Mouse (Mus musculus): ENCODE measurements around the gene Rad54l2. TPM values are rescaled to one million over a fixed set of nuclear protein-coding genes. Genes with fewer than 3 reads are reported as not detected.
A peak's percentile ranks its signal among the peaks of the same experiment; 100 is the strongest.

Gene Rad54l2
- total RNA-seq, 2 experiments from 2014 or later: 15.7 to 16.6 TPM

- DNase-seq (ENCODE audit: low spot score in 2 of 2): no peak
These were observed 111.3 kb downstream of the Rad54l2 start for GRCm38 (mm10) chr9:106677702-106678101.

- no peak for DNase-seq (ENCODE audit: low spot score in 2 of 2)
These were observed 112.4 kb downstream of the Rad54l2 start for GRCm38 (mm10) chr9:106676571-106676970.

DNA sequence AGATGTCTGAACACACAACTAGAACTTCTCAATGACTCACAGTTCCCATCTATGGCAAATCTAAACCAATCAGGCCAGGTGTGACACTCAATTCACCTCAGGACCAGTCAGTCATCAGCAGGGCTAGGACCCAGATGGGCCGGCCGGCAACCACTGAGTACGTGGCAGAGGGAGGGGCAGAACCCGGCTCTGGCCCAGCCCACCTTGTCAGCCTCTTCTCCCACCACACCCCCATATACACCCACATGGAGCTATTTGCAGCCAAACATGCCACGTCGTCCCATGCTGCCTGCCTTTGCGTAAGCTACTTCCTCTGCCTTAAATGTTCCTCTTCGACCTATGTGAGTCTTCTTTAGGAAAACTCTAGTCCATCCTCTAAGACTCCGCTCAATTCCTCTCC, 113.0 kb downstream of the Rad54l2 start:
- DNase-seq (ENCODE audit: low spot score in 2 of 2): peak; percentile 61 to 70

DNA sequence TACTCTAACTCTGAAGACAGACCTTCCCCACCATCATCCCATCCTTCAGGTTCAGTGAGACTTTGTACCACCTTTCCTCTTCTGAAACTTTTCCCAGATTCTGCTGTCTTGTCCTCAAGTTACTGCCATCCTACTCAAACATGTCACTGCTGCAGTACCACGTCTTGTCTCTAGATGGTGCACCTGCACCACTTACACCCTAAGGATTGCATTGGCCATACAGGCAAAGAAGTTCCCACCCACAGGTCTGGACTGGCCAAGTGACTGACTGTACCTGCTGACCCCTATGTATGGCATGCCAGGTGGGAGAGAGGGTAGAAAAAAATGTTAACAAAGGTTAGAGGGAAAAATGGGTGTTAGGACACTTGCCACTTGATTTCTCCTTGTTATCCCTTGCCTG, 113.5 kb downstream of the Rad54l2 start:
- DNase-seq (ENCODE audit: low spot score in 2 of 2): peak; percentile 85 to 89

DNA sequence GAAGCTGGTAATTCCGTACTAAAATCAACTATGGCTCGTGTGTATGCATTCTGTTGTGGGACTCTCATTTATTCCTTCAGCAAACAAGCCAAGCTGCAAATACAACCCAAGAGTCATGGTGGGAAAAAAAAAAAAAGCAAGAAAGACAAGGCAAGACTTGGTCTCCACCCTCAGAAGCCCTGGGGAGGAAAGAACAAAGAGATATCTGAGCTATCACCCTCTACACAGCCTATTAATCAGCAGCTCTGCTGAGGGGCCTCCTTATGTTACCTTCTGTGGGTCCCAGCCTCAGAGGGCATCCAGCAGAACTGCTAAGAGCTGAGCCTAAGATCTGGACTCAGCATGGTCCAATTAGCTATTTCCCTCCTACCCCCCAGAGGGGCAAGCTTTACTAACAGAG, 115.1 kb downstream of the Rad54l2 start:
- DNase-seq (ENCODE audit: low spot score in 2 of 2): no peak

GRCm38 (mm10) chr9:106664856-106665255, 124.1 kb downstream of the Rad54l2 start:
- DNase-seq (ENCODE audit: low spot score in 2 of 2): no peak

- DNase-seq (ENCODE audit: low spot score in 2 of 2): peak; percentile 72 to 85
These were observed 124.6 kb downstream of the Rad54l2 start for GRCm38 (mm10) chr9:106664433-106664832.

DNA sequence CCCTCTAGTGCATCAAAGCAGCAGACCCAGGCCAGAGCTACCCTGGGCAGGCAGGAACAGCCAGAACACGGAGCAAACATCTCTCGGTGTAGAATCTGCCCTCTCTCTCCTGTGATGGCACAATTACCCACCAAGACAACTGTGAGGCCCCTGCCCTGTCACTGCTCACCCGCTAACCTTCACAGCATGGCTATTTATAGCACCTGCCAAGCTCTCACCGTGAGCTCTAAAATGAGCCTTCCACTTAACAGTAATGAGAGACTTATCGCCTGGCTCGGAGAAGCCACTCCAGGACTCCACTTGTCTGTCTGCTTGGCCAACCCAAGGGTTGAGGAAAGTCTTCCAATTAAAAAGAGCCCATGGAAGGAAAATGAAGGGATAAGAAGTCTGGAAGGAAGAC, 125.8 kb downstream of the Rad54l2 start:
- DNase-seq (ENCODE audit: low spot score in 2 of 2): no peak

- no peak for DNase-seq (ENCODE audit: low spot score in 2 of 2)
These were observed 129.1 kb downstream of the Rad54l2 start for GRCm38 (mm10) chr9:106659935-106660334.

DNA sequence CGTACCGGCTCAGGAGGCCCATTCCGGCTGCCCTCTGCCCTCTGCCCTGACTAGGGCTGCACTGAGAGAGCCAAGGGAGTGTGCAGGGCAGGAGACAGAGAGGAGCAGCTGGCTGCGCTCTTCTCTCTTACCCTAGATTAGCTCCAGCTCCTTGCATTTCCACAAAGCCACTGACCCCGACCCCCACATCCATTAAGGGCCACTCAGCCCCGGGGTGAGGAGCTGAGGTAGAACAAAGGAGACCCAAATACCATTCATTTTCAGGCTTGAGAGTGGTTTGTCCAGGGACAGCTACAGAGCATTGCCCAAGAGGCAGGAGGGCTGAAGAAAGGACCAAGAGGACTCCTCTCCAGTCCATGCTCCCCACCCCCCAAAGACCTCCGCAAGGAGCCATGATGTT, 129.6 kb downstream of the Rad54l2 start:
- DNase-seq (ENCODE audit: low spot score in 2 of 2): no peak

GRCm38 (mm10) chr9:106657592-106657991, 131.4 kb downstream of the Rad54l2 start:
- DNase-seq (ENCODE audit: low spot score in 2 of 2): no peak

GRCm38 (mm10) chr9:106656820-106657219, 132.2 kb downstream of the Rad54l2 start:
- no peak for DNase-seq (ENCODE audit: low spot score in 2 of 2)

- DNase-seq (ENCODE audit: low spot score in 2 of 2): no peak
These were observed 132.9 kb downstream of the Rad54l2 start, which contains the start of gene Grm2 for GRCm38 (mm10) chr9:106655884-106656720. Grm2 (minus strand) TSS chr9:106656082.

- no peak for DNase-seq (ENCODE audit: low spot score in 2 of 2)
These were observed 136.3 kb downstream of the Rad54l2 start for GRCm38 (mm10) chr9:106652720-106653119.

DNA sequence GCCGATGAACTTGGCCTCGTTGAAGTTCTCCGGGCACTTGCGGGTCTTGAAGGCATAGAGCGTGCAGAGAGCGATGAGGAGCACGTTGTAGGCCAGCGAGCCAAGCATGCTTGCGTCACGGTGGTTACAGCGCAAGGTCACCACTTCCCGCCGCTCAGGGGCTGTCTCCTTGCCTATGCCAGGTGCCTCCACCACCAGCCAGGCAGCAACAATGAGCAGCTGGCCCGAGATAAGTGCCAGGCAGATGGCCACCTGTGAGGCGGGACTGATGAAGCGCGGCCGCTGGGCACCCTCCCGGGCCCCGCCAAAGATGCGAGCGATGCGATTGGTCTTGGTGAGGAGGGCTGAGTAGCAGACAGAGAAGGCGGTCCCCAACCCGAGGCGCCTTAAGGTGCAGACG, 141.8 kb downstream of the Rad54l2 start:
- no peak for DNase-seq (ENCODE audit: low spot score in 2 of 2)

DNA sequence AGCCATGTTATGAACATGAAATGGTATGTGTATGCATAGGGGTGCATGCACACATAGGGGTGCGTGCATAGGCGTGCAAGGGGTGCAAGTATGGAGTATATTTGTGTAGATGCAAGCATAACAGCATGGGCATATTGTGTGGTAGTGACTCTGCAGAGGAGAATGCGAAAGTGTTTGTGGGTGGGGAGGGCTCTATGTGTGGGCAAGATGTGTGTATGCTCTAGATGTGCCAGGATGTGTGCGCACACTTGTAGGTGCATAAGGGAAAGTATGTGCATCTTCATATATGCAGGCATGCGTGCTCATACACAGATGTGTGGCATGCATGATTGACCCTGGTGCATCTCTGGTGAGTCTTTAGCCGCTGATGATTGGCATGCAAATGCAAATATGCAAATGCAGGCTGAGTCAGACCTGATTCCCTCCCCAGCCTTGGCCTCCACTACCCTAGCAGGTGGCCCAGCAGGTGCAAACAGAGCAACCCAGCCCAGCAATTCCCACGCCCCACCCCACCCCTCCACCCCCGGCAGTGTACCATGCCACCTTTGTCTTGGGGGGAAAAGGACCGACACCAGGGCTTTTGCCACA, 143.2 kb downstream of the Rad54l2 start:
- DNase-seq (ENCODE audit: low spot score in 2 of 2): no peak

- no peak for DNase-seq (ENCODE audit: low spot score in 2 of 2)
These were observed 145.2 kb downstream of the Rad54l2 start for GRCm38 (mm10) chr9:106643787-106644186.

GRCm38 (mm10) chr9:106643128-106643527, 145.9 kb downstream of the Rad54l2 start:
- DNase-seq (ENCODE audit: low spot score in 2 of 2): peak; percentile 83 to 86

GRCm38 (mm10) chr9:106641346-106641745, 147.6 kb downstream of the Rad54l2 start:
- no peak for DNase-seq (ENCODE audit: low spot score in 2 of 2)

DNA sequence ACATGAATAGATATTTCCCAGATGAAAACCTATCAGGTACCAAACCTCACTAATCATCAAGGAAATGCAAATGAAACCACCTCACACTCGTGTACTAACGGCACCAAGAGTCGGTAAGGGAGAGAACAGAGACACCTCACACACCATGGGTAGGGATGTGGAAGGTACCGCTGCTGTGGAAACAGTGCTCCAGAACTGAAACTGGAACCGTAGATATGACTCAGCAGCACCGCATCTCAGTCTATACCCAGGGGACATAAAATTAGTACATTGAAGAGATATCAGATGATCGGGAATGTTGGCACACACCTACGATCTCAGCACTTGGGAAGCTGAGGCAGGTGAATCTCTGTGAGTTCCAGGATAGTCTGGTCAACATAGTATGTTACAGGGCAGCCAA, 150.8 kb downstream of the Rad54l2 start:
- DNase-seq (ENCODE audit: low spot score in 2 of 2): no peak

All from left cerebral cortex, adult 18-20 months (tissue).